Mouse (Mus musculus) G1E (cell line): ENCODE results near the gene Pik3r6. TPM values are rescaled to one million over a fixed set of nuclear protein-coding genes. Genes with fewer than 3 reads are reported as not detected.

Experiments used
- ATAC-seq: 2 replicates; pipeline ENCODE4 v1.8.0; 2016; ENCODE audit warnings: mild to moderate bottlenecking; ENCODE audit not compliant: insufficient number of reproducible peaks, poor library complexity, low FRiP score, severe bottlenecking; ENCODE audit errors: extremely low read depth
- DNase-seq: peaks from one replicate; pipeline ENCODE4 v3.0.0; 2012; ENCODE audit warnings: low spot score
- H3K27me3 ChIP-seq: 2 replicates; pipeline ENCODE4 v1.6.1; 2012; ENCODE audit warnings: mild to moderate bottlenecking, low read length, inconsistent platforms; ENCODE audit not compliant: insufficient read depth
- H3K36me3 ChIP-seq: replicated peaks from 2 replicates; pipeline ENCODE3; 2012; ENCODE audit warnings: mild to moderate bottlenecking, inconsistent platforms
- H3K4me1 ChIP-seq: 2 replicates; pipeline ENCODE4 v1.6.1; 2012; ENCODE audit warnings: low read depth, low read length, inconsistent platforms, mixed read lengths; ENCODE audit not compliant: insufficient read depth
- H3K4me3 ChIP-seq: 2 replicates; pipeline ENCODE4 v1.5.1; 2012; ENCODE audit warnings: low read depth, mild to moderate bottlenecking, inconsistent platforms, low read length, moderate library complexity, mixed read lengths
- H3K9me3 ChIP-seq: replicated peaks from 2 replicates; pipeline ENCODE4 v1.6.1; 2012; ENCODE audit warnings: inconsistent platforms
- CTCF ChIP-seq: IDR thresholded peaks from 2 replicates; pipeline ENCODE4 v1.5.1; 2012; ENCODE audit warnings: low read depth, low read length, inconsistent platforms, mixed read lengths
- GATA1 ChIP-seq: IDR thresholded peaks from 2 replicates; pipeline ENCODE4 v1.6.1; 2012; ENCODE audit warnings: borderline replicate concordance, low read length, inconsistent platforms, mixed read lengths
- GATA2 ChIP-seq: IDR thresholded peaks from 2 replicates; pipeline ENCODE4 v1.6.1; 2012; ENCODE audit warnings: low read depth, low read length, inconsistent platforms, borderline replicate concordance
- POLR2AphosphoS5 ChIP-seq: IDR thresholded peaks from 2 replicates; pipeline ENCODE4 v1.6.1; 2012; ENCODE audit warnings: low read depth, low read length, inconsistent platforms; ENCODE audit not compliant: insufficient replicate concordance
- TAL1 ChIP-seq: conservative IDR thresholded peaks from 2 replicates; pipeline ENCODE4 v1.6.1; 2012; ENCODE audit warnings: low read depth, low read length, inconsistent platforms, mixed read lengths
- polyA plus RNA-seq: library from polyadenylated mRNA; stranded (reverse); fragments of >175 nt; gene quantifications from 2 replicates; pipeline ENCODE4 v1.2.3, GENCODE M21; 2012
- total RNA-seq, 2 experiments: library from RNA; stranded (forward) in 1 of 2; stranded (reverse) in 1 of 2; fragments of 200-1000 nt in 1 of 2; fragments of >200 nt in 1 of 2; fragmentation: Nextera tagmentation in 1 of 2; gene quantifications; 2 replicates each; pipeline ENCODE4 v1.2.3; 2014 to 2017

Gene Pik3r6
- total and polyA plus RNA-seq, 3 experiments, result 0.04 to 4.7 TPM; not detected in 1

GRCm38 (mm10) chr11:68533971-68534475 lies 31.2 kb downstream of the Pik3r6 start:
- no peaks in the 10 kb centered on the region for H3K9me3 ChIP-seq
- no peaks in the 10 kb centered on the region for H3K4me1 ChIP-seq
- peaks cover 2% of the 10 kb centered on the region; the same call in 1 of the 2 replicates for H3K27me3 ChIP-seq
- DNase-seq (no peak), ATAC-seq (no peak)
- no peak overlapping the region for H3K4me3 ChIP-seq
- no peaks in the 10 kb centered on the region for H3K36me3 ChIP-seq
- no peak for TF ChIP-seq GATA2
- TF ChIP-seq POLR2AphosphoS5, result no peak
- no peak for TF ChIP-seq GATA1

- H3K36me3 ChIP-seq, result no peaks in the 10 kb centered on the region
- TF ChIP-seq GATA1, result no peak
- TF ChIP-seq CTCF, result no peak
- no peak for TF ChIP-seq GATA2
- no peak for TF ChIP-seq TAL1
- no peak for TF ChIP-seq POLR2AphosphoS5
- no peaks in the 10 kb centered on the region for H3K9me3 ChIP-seq
- ATAC-seq (no peak), DNase-seq (no peak)
- H3K27me3 ChIP-seq, result no peaks in the 10 kb centered on the region
- H3K4me1 ChIP-seq, result no peaks in the 10 kb centered on the region
- H3K4me3 ChIP-seq, result no peak overlapping the region
Observed at GRCm38 (mm10) chr11:68536026-68536425, 33.2 kb downstream of the Pik3r6 start.

GRCm38 (mm10) chr11:68536465-68536864 lies 33.6 kb downstream of the Pik3r6 start:
- no peaks in the 10 kb centered on the region for H3K9me3 ChIP-seq
- H3K36me3 ChIP-seq, result no peaks in the 10 kb centered on the region
- TF ChIP-seq GATA1, result no peak
- TF ChIP-seq POLR2AphosphoS5, result no peak
- no peaks in the 10 kb centered on the region for H3K27me3 ChIP-seq
- no peak overlapping the region for H3K4me3 ChIP-seq
- ATAC-seq (no peak), DNase-seq (no peak)
- no peaks in the 10 kb centered on the region for H3K4me1 ChIP-seq

GRCm38 (mm10) chr11:68539621-68540020 lies 36.8 kb downstream of the Pik3r6 start:
- H3K4me3 ChIP-seq, result no peak overlapping the region
- no peaks in the 10 kb centered on the region for H3K4me1 ChIP-seq
- H3K36me3 ChIP-seq, result no peaks in the 10 kb centered on the region
- no peaks in the 10 kb centered on the region for H3K27me3 ChIP-seq
- no peak for TF ChIP-seq GATA2
- TF ChIP-seq TAL1, result no peak
- TF ChIP-seq CTCF, result no peak
- no peak for TF ChIP-seq GATA1
- no peak for TF ChIP-seq POLR2AphosphoS5
- DNase-seq (no peak), ATAC-seq (no peak)
- no peaks in the 10 kb centered on the region for H3K9me3 ChIP-seq

- ATAC-seq (no peak), DNase-seq (no peak)
- Histone ChIP-seq H3K27me3 (no peaks in the 10 kb centered on the region), H3K9me3 (no peaks in the 10 kb centered on the region), H3K4me3 (no peak overlapping the region), H3K36me3 (no peaks in the 10 kb centered on the region), H3K4me1 (no peaks in the 10 kb centered on the region)
- TF ChIP-seq GATA1, result no peak
- TF ChIP-seq GATA2, result no peak
- no peak for TF ChIP-seq POLR2AphosphoS5
- TF ChIP-seq CTCF, result no peak
- no peak for TF ChIP-seq TAL1
Observed at GRCm38 (mm10) chr11:68544554-68544953, 41.7 kb downstream of the Pik3r6 start.

- DNase-seq (no peak), ATAC-seq (no peak)
- Histone ChIP-seq H3K4me1 (no peaks in the 10 kb centered on the region), H3K27me3 (no peaks in the 10 kb centered on the region), H3K36me3 (no peaks in the 10 kb centered on the region), H3K9me3 (no peaks in the 10 kb centered on the region), H3K4me3 (no peak overlapping the region)
- TF ChIP-seq CTCF (no peak), POLR2AphosphoS5 (no peak), GATA2 (no peak), GATA1 (no peak), TAL1 (no peak)
Observed at GRCm38 (mm10) chr11:68545172-68545571, 42.4 kb downstream of the Pik3r6 start.

GRCm38 (mm10) chr11:68545682-68546222 lies 42.9 kb downstream of the Pik3r6 start:
- H3K4me1 ChIP-seq, result no peaks in the 10 kb centered on the region

More at GRCm38 (mm10) chr11:68545682-68546222, 42.9 kb downstream of the Pik3r6 start:
- DNase-seq, result no peak
- TF ChIP-seq POLR2AphosphoS5, result no peak
- TF ChIP-seq GATA1, result no peak
- no peak for TF ChIP-seq TAL1
- no peak for TF ChIP-seq CTCF
- TF ChIP-seq GATA2, result no peak
- no peak overlapping the region for H3K4me3 ChIP-seq
- H3K9me3 ChIP-seq, result no peaks in the 10 kb centered on the region
- no peaks in the 10 kb centered on the region for H3K27me3 ChIP-seq
- no peak for ATAC-seq
- H3K36me3 ChIP-seq, result no peaks in the 10 kb centered on the region
